Mouse (Mus musculus) thymus, postnatal 14 days (tissue): ENCODE data around the gene Ofcc1.

ENCODE experiments used
- DNase-seq: peaks from one replicate; pipeline ENCODE4 v3.0.0; 2021

The Ofcc1 gene

DNA sequence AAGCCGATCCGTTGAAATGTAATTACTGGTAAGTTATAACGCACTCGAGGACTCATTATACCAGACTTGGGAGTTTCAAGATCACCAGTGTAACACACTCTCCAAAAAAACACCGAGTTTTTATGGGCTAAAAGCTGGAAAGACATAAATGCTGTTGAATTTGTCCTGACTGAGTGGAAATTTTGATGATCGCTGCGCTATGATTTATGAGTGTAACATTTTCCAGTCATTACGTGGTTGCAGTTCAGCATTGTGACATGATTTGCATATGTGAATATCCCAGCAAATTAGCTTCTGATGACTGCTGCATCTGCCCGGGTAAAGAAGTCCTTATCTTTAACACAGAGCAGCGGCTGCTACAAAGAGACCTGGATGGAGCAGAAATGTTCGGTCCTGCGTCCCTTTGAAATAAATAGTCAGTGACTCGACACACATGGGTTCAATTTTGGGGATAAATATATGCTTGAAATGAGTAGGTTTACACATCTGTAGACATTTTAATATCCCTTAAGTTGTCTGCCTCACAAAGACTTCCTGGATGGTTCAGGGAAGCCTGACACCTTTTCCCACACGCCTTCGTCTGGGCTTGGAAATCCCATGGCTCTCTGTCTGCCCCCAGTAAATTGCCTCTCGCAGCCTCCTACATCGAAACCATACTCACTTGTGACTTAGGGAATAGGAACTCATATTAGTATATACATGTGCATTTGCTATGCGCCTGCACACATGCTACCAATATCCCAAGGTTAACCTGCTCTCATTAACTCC is 381.8 kb downstream of the Ofcc1 start:
- DNase-seq = no peak

DNA sequence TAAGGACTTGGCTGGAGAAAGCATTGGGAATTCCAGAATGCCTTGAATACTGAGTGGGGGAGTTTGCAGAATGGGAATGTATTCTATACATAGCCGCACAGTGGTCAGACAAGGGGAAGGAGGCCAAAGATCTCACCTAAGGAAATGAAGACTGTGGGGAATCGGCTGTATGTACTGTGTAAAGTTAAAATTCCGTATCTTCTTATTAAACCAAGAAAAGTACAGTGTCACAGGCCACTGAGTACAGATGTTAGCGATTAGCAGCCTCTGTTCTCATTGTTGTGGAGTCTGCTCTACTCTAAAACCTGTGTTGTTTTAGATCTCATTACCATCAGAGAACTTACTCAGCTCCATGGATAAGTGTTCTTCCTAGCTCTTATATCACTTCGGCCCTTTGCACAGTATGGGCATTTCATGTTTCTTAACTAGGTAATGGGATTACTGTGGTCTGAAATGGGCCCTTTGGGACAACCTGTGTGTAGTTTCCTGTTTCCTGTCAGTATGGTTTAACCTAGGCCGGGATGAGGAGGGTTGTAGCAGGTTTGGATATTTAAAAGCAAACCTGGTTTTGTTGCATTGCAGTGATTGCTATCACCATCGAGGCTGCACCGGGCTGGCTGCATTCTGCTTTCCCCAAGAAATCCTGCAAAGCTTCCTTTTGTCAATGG is 392.8 kb downstream of the Ofcc1 start:
- no peak for DNase-seq

DNA sequence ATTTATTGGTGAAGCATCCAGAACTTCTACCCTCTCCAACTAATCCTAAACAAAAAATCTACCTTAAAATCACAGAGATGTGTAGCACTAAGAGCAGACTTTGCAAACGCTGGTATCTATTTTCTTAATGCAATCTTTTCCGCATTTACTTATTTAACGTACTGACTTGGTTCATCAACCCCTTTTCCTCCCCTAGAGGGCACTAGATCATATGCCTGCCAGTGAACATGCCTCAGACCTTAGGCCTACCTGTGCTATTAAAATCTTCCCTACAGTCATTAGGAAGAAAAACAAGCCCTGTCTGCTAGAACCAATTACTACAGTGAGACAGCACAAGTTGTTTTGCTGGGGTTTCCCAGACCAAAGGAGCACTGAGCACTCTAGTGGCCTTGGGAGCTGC is 404.0 kb downstream of the Ofcc1 start:
- DNase-seq = no peak

DNA sequence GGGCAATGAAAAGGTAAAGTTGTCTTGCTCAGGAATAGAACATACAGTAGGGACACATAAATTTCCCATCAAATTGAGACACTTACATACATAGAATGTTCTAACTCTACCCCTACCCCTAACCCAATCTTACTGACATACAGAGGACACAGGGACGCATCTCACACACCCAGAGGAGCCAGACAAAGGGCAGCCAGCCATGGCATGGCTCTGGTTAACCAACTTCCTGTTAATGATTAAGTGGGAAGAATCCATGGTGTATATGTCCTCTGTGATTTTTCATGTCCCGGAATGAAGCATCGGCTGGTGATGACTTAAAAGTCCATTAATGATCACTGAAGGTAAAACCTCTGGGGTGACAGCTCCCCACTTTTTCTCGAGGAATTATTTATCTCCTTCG is 405.2 kb downstream of the Ofcc1 start:
- DNase-seq = no peak
